Mouse (Mus musculus): ENCODE results near the gene Arcn1. TPM values are rescaled to one million over a fixed set of nuclear protein-coding genes. Genes with fewer than 3 reads are reported as not detected.

The Arcn1 gene
- total and polyA plus RNA-seq, 2 experiments: 33.1 to 98.6 TPM

DNA sequence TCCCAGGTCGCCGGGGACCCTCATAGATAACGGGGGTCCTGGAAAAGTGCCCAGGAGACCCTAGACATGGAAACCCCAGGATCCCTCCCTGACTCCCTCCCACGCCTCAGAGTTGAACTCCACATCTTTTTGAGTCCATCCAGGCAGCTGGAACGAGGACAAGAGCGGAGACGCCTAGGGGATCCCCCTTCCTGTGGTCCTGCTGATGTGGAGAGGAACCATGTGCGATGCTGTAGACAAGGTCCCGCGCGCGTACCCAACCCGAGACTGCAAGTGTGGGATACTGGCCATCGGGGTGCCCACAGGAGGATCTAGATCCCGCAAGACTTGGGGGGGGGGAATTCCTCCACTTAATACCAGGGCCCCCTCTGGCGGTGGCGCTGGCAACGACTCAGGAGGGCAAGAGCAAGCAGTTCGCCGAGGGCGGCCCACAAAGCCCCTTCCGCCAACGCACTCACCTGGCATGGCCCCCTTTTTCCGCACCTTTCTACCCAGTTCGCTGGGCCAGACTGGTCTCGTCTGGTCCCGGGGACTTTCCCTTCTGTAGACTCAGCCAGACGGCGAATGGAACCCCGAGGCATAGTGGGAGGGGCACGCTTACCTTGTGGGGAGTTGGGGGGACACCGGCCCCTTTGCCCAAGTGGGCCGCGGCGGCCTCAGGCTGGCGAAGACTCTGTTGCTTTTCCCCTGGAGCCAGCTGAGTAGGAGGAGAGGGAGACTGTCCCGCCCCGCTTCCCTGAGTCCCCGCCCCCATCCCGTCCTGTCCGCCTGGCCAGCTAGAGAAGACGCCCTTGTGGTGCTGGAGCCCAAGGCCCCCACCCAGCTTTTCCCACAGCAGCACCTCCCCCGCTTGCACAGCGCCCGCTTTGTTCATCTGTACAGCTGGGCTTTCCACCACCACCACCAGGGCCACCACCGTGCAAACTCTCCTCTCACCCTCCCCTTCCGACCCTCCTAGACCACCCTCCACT lies 32.8 kb downstream of the Arcn1 start, which contains the start of gene Phldb1:
Gene Phldb1, minus strand, starts transcription at position 675 of the 971 bp plus-strand sequence.
- H3K4me1 ChIP-seq (ENCODE audit: control insufficient read depth, insufficient read depth, low read length): peaks cover 3% of the 10 kb centered on the region; the same call in 1 of the 2 replicates
- no peak for DNase-seq (ENCODE audit: extremely low read depth, low read depth, low spot score)
- 3% methylated on average over 47 of the region's 47 CpGs for WGBS
- peaks cover 8% of the 10 kb centered on the region; the same call in 1 of the 2 replicates for H3K27me3 ChIP-seq (ENCODE audit: control insufficient read depth, insufficient read depth, low read length)
- peak; percentile 60 for TF ChIP-seq CTCF (IDR thresholded peaks at IDR 0.05; ENCODE audit: low read depth, low read length)
- 0 out of 2 replicates have a peak, but pooled peaks have one; percentile 19 for TF ChIP-seq POLR2A (IDR thresholded peaks at IDR 0.05; ENCODE audit: extremely low read depth, insufficient read depth, low read length)
- no peaks in the 10 kb centered on the region for H3K36me3 ChIP-seq (ENCODE audit: control insufficient read depth, insufficient read depth, low read length)
- H3K79me2 ChIP-seq (ENCODE audit: control insufficient read depth, insufficient read depth, low read length): no peaks in the 10 kb centered on the region
- peak within 1 kb of the TSS; percentile 64 for H3K4me3 ChIP-seq (ENCODE audit: insufficient read depth, low read depth, low read length)
- H3K9ac ChIP-seq (ENCODE audit: low read depth, low read length): peak within 1 kb of the TSS; percentile 77
- H3K27ac ChIP-seq (replicated peaks; ENCODE audit: insufficient read depth, low read depth, low read length): peak within 1 kb of the TSS; percentile 38; the same call in 1 of the 2 replicates

DNA sequence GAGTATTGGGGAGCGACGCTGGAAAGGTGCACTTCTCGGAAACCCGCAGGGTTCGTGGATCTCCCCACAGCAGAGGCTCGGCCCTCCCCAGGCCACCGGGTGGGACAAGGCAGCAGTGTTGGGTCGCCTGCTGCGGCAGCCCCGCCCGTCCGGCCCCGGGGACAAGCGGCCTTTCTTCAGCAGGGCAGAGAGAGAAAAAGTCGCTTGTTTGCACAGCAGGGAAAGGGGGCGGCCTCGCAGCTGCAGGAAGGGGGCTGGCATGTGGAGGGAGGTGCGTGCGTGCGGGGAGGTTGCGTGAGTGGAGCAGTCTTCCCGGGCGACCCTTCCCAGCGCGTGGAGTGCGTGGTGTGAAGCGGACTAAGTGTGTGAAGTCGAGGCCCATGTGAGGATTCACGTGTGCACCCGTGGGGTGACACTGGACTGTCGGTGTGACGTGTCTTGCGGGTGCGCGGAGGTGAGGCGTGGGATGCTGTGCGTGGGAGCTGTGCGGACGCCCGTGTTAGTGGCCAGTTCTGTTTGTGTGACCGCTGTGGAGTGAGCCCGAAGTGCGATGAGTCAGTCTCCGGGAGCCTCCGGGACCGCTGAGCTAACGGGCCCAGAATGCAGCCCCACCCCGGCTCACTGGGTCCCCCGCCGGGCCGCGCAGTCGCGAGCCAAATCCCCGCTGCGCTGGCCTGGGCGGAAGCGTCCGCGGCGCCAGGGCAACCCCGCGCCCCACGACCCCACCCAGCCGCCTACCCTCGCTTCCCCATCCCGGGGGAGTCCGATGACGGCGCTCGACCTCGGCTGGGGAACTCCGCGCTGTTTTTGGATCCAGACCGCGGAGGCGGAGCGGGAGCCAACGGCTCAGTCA lies 33.7 kb downstream of the Arcn1 start:
- no peak for TF ChIP-seq CTCF (IDR thresholded peaks at IDR 0.05; ENCODE audit: low read depth, low read length)
- TF ChIP-seq POLR2A (IDR thresholded peaks at IDR 0.05; ENCODE audit: extremely low read depth, insufficient read depth, low read length): no peak
- no peaks in the 10 kb centered on the region for H3K79me2 ChIP-seq (ENCODE audit: control insufficient read depth, insufficient read depth, low read length)
- no peak for DNase-seq (ENCODE audit: extremely low read depth, low read depth, low spot score)
- H3K27me3 ChIP-seq (ENCODE audit: control insufficient read depth, insufficient read depth, low read length): peaks cover 8% of the 10 kb centered on the region; the same call in 1 of the 2 replicates
- H3K36me3 ChIP-seq (ENCODE audit: control insufficient read depth, insufficient read depth, low read length): no peaks in the 10 kb centered on the region
- peak overlapping the region; percentile 64 for H3K4me3 ChIP-seq (ENCODE audit: insufficient read depth, low read depth, low read length)
- H3K4me1 ChIP-seq (ENCODE audit: control insufficient read depth, insufficient read depth, low read length): peaks cover 3% of the 10 kb centered on the region; the same call in 1 of the 2 replicates
- WGBS: 8% methylated on average over 79 of the region's 79 CpGs
- peak overlapping the region; percentile 38 for H3K27ac ChIP-seq (replicated peaks; ENCODE audit: insufficient read depth, low read depth, low read length)
- peak overlapping the region; percentile 77 for H3K9ac ChIP-seq (ENCODE audit: low read depth, low read length)

DNA sequence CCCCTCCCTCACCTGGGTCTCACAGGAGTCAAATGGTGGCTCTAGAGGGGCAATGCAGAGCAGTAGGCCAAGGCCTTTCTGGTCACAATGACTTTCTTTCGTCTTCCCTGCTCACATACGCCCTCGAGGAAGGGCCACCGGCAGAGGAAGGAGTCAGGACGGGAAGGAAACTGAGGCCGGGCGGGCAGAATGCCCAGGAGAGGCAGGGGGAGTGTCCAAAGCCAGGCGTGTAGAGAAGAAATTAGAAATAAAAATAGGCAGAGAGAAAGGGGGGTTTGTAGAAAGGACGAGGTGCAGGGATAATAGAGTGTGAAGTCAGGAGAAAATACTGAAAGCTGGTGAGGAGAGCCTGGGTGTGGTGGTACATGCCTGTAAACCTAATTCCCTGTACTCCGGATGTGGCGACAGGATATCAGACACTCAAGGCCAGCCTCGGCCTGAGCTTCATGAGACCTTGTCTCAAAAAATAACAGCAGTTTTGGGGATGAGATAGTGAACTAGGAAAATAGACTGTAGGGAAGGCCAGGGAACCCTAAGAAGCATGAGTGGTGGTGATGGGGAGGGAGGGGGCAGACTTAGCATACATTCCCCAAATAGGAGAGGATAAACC lies 34.6 kb downstream of the Arcn1 start:
- peaks cover 8% of the 10 kb centered on the region; the same call in 1 of the 2 replicates for H3K27me3 ChIP-seq (ENCODE audit: control insufficient read depth, insufficient read depth, low read length)
- peak overlapping the region; percentile 77; the same call in 1 of the 2 replicates for H3K9ac ChIP-seq (ENCODE audit: low read depth, low read length)
- no peaks in the 10 kb centered on the region for H3K36me3 ChIP-seq (ENCODE audit: control insufficient read depth, insufficient read depth, low read length)
- H3K4me3 ChIP-seq (ENCODE audit: insufficient read depth, low read depth, low read length): no peak overlapping the region
- TF ChIP-seq CTCF (IDR thresholded peaks at IDR 0.05; ENCODE audit: low read depth, low read length) (no peak), POLR2A (IDR thresholded peaks at IDR 0.05; ENCODE audit: extremely low read depth, insufficient read depth, low read length) (no peak)
- peak overlapping the region; percentile 38 for H3K27ac ChIP-seq (replicated peaks; ENCODE audit: insufficient read depth, low read depth, low read length)
- no peaks in the 10 kb centered on the region for H3K79me2 ChIP-seq (ENCODE audit: control insufficient read depth, insufficient read depth, low read length)
- 75% methylated on average over 12 of the region's 12 CpGs for WGBS
- DNase-seq (ENCODE audit: extremely low read depth, low read depth, low spot score): no peak
- peaks cover 3% of the 10 kb centered on the region; the same call in 1 of the 2 replicates for H3K4me1 ChIP-seq (ENCODE audit: control insufficient read depth, insufficient read depth, low read length)

DNA sequence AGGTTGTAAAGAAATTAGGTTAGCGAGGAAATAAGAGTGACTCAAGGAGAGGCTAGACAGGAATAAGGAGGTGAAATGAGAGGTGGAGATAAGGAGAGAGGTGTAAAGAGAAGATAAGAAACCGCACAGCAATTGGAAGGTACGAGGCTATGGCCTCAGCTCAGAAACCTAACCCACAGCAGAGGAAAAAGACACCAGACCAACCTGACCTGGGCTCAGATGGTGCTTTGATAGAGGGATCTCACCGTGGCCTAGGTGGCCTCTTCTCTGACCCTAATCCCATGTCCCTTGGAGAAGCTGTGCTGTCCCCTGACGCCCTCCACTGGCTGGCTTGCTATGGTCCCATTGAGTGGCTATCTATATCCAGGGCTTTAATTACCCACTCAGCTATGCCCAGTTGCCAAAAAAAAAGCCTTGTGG lies 35.5 kb downstream of the Arcn1 start:
- H3K36me3 ChIP-seq (ENCODE audit: control insufficient read depth, insufficient read depth, low read length): no peaks in the 10 kb centered on the region

DNA sequence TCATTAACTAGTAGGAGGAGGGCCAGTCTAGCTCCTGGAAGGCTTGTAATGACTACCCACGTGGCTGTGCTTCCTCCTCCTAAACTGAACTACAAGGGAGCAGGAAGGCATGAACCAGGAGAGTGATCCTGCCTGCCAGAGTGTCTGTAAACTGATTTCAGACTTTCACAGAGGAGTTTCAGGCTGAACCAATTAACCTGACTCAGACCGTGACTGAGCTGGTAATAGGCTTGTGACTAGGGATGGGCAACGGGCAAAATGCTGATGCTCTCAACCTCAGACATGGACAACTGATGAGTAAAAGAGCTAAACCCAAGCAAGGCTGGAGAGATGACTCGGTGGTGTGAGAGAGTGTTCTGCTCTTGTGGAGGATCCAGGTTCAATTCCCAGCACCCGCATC lies 40.2 kb downstream of the Arcn1 start:
- H3K27ac ChIP-seq (replicated peaks; ENCODE audit: insufficient read depth, low read depth, low read length): no peak overlapping the region
- DNase-seq (ENCODE audit: extremely low read depth, low read depth, low spot score): no peak
- H3K9ac ChIP-seq (ENCODE audit: low read depth, low read length): no peak overlapping the region
- H3K4me3 ChIP-seq (ENCODE audit: insufficient read depth, low read depth, low read length): no peak overlapping the region
- H3K27me3 ChIP-seq (ENCODE audit: control insufficient read depth, insufficient read depth, low read length): no peaks in the 10 kb centered on the region
- no peaks in the 10 kb centered on the region for H3K36me3 ChIP-seq (ENCODE audit: control insufficient read depth, insufficient read depth, low read length)
- 87% methylated on average over 5 of the region's 5 CpGs for WGBS
- H3K79me2 ChIP-seq (ENCODE audit: control insufficient read depth, insufficient read depth, low read length): no peaks in the 10 kb centered on the region
- H3K4me1 ChIP-seq (ENCODE audit: control insufficient read depth, insufficient read depth, low read length): peaks cover 6% of the 10 kb centered on the region
- TF ChIP-seq CTCF (IDR thresholded peaks at IDR 0.05; ENCODE audit: low read depth, low read length): no peak
- TF ChIP-seq POLR2A (IDR thresholded peaks at IDR 0.05; ENCODE audit: extremely low read depth, insufficient read depth, low read length): no peak

More for the DNA sequence above, 35.5 kb downstream of the Arcn1 start:
- Histone ChIP-seq H3K4me3 (ENCODE audit: insufficient read depth, low read depth, low read length) (no peak overlapping the region), H3K27me3 (ENCODE audit: control insufficient read depth, insufficient read depth, low read length) (peaks cover 8% of the 10 kb centered on the region; the same call in 1 of the 2 replicates), H3K4me1 (ENCODE audit: control insufficient read depth, insufficient read depth, low read length) (peaks cover 3% of the 10 kb centered on the region; the same call in 1 of the 2 replicates), H3K27ac (replicated peaks; ENCODE audit: insufficient read depth, low read depth, low read length) (no peak overlapping the region), H3K9ac (ENCODE audit: low read depth, low read length) (no peak overlapping the region), H3K79me2 (ENCODE audit: control insufficient read depth, insufficient read depth, low read length) (no peaks in the 10 kb centered on the region)
- no peak for DNase-seq (ENCODE audit: extremely low read depth, low read depth, low spot score)
- no peak for TF ChIP-seq POLR2A (IDR thresholded peaks at IDR 0.05; ENCODE audit: extremely low read depth, insufficient read depth, low read length)
- TF ChIP-seq CTCF (IDR thresholded peaks at IDR 0.05; ENCODE audit: low read depth, low read length): no peak
- WGBS: 81% methylated on average over 5 of the region's 5 CpGs
